Mouse (Mus musculus): Measurements from ENCODE around the gene Gm10309. TPM values are rescaled to one million over a fixed set of nuclear protein-coding genes. Genes with fewer than 3 reads are reported as not detected.

The Gm10309 gene
- polyA plus RNA-seq (2015; fragmentation: Nextera tagmentation; extraction: Ambion mirVana): 0.10 TPM in 1 of 2 replicates, not detected in the other

DNA sequence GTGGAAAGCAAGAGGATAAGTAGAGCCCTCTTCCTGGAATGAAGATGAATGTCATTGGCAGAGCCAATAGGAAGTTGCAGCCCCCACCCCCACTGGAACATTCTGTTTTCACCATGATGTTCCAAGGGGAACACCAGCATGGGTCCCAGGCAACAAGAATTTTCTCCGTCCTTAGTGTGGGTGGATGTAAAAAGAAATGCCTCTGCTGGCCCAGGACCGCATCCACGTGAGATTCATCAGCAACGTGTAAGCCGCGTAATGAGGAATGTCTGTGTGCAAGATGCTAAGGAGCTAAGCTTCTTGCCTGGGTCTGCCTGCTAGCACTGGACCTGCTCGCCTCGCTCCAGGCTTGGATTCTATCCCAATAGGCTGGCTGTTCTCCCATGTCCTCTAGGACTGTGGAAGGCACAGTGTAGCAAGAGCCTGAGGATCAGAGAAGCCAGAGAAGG is at the start of gene Gm10309:
Gm10309 (minus strand) TSS at position 50 of the 449 bp plus-strand sequence.
- no peak for DNase-seq (ENCODE audit: low spot score)

GRCm38 (mm10) chr17:86551995-86552394 is 47.0 kb upstream of the Gm10309 start:
- no peak for DNase-seq (ENCODE audit: low spot score)

GRCm38 (mm10) chr17:86551561-86551960 is 46.5 kb upstream of the Gm10309 start:
- no peak for DNase-seq (ENCODE audit: low spot score)

DNA sequence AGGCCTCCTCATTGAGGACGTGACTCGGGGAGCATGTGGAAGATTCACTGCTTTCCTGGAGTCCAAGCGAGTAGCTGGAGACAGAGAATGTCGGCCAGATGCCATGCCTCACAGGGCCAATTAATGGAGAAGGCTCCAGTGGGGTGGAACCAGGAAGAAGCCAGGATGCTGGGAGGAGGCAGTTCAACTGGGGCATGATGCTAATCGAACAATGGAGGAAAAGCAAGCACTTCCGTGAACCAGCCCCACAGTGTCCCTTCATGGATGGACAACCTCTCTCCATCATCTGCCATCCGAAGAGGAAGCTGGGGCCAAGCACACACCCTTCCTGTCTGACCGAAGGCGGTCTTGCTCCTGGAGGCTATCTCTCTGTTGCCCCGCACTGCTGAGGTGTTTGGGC is 44.1 kb upstream of the Gm10309 start:
- DNase-seq (ENCODE audit: low spot score): no peak

- no peak for DNase-seq (ENCODE audit: low spot score)
Observed at GRCm38 (mm10) chr17:86546529-86546928, 41.5 kb upstream of the Gm10309 start.

DNA sequence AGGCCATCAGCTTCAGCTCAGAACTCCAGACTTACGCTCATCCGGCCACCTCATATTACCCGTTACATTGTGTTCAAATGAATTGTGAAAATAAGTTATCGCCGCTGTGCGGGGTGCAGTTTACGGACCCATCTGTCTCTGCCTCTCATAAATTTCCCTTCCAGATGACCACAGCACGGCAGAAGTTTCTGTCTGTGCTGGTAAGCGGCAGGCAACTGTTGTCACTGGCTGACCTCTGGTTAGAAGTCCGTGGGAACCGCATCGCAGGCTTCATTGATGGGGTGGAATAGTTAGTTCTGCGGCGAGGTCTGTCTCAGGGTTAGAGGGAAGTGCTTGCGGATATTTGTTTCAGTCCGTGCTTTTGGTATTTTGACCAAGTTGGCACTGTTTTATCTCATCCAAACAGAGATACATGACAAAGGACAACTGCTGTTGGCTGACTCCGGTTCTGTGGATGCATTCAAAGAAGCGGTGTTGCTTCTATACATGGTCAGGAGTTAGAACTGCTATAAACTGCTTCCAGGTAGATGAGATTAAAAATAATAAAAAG is 34.9 kb upstream of the Gm10309 start:
- DNase-seq (ENCODE audit: low spot score): no peak

GRCm38 (mm10) chr17:86535827-86536656 is 31.0 kb upstream of the Gm10309 start:
- peak; percentile 86 for DNase-seq (ENCODE audit: low spot score)

DNA sequence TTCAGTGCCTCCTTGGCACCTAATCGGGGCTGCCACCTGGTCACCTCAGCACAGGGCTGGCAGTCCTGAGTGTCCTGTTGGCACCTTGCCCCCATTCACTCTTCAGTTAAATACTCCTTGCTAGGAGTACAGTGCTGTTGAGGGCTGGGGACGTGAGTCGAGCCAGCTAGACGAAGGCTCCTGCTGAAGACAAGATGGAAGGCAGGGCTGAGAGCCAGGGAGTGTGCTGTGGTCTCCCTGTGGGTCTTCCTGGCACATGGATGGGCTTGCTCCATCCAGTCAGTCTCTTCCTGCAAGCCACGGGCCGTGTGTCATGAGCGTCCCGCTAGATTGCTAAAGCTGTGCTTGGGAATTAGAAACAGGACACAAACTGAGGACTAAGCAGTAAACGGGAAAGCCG is 30.1 kb upstream of the Gm10309 start:
- no peak for DNase-seq (ENCODE audit: low spot score)

- DNase-seq (ENCODE audit: low spot score): no peak
Observed at GRCm38 (mm10) chr17:86533549-86533851, 28.5 kb upstream of the Gm10309 start.

GRCm38 (mm10) chr17:86532783-86533548 is 27.9 kb upstream of the Gm10309 start:
- no peak for DNase-seq (ENCODE audit: low spot score)

- DNase-seq (ENCODE audit: low spot score): no peak
Observed at GRCm38 (mm10) chr17:86531231-86531630, 26.2 kb upstream of the Gm10309 start.

GRCm38 (mm10) chr17:86529411-86529810 is 24.4 kb upstream of the Gm10309 start:
- no peak for DNase-seq (ENCODE audit: low spot score)

GRCm38 (mm10) chr17:86529003-86529402 is 24.0 kb upstream of the Gm10309 start:
- no peak for DNase-seq (ENCODE audit: low spot score)

DNA sequence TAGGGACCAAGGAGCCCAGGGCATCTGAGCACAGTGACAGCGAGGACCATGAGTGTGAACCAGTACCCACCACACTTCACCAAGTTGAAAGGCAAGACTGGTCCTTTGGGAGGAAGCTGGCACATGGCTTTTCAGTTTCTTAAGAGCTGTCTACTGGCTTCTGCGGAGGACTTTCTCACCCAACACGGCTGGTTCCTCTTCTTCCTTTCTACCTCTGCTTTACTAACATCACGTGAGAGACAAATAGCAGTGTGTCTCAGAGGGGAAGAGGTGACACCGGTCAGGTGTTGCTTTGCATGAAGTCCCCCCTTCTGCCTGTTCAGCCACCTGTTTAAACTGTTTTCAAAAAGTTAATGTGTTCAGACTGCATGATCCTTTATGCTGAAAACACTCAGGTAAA is 22.3 kb upstream of the Gm10309 start:
- DNase-seq (ENCODE audit: low spot score): no peak

DNA sequence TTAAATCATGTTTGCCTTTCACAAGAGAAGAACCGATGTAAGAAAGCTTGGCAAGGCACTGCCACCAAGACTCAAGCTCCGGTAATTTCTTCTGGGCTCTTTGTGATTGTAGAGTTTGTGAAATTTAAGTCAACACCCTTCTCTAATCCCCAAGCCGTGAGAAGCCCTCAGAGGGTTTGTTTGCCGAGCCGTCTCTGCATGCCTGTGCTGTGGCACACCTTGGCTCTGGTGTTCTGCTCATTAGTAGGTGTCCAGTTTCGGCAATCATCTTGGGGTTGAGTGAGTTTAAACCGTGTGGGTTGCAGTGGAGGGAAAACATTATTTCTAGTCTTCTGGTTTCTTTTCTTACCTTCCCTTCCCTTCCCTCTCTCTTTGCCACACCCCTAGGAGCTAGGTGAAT is 21.0 kb upstream of the Gm10309 start:
- DNase-seq (ENCODE audit: low spot score): no peak

DNA sequence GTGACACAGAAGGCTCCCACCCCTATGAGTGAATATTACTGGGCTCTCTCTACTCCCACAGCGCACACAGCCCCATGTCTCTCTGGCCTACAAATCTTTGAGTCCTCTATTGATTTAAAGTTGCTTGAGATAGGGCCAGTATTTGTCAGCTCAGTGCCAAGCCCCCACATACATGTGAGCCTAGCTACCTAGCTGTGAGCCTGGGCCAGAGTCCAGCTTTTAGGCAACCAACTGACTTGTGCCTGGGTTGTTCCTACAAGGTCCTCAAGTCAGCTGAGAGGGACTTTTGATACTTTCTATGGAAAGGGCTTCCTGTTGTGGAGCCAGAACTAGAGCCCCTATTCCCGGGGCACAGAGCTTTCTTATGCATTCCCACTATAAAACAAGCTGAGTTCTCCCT is 20.0 kb upstream of the Gm10309 start:
- DNase-seq (ENCODE audit: low spot score): no peak

DNA sequence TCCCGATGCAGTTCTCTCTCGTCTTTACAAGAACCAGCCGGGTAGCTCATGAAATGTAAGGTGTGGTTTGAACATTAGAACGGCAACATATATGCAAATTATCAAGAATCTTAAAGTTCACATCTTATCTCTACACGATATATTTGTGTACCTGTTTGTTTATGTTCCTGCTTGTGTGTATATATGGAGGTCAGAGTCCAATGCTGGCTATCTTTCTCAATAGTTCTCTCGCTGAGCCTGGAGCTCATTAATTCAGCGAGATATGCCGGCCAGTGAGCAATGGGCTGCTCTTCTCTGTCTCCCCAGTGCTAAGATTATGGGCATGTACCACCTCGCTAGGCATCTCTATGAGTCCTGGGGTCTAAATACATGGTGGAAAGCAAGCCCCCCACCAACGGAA is 18.8 kb upstream of the Gm10309 start:
- no peak for DNase-seq (ENCODE audit: low spot score)

GRCm38 (mm10) chr17:86523374-86523773 is 18.3 kb upstream of the Gm10309 start:
- DNase-seq (ENCODE audit: low spot score): no peak

- DNase-seq (ENCODE audit: low spot score): no peak
Observed at GRCm38 (mm10) chr17:86522649-86523048, 17.6 kb upstream of the Gm10309 start.

GRCm38 (mm10) chr17:86521252-86521651 is 16.2 kb upstream of the Gm10309 start:
- no peak for DNase-seq (ENCODE audit: low spot score)

- DNase-seq (ENCODE audit: low spot score): no peak
Observed at GRCm38 (mm10) chr17:86518604-86519003, 13.6 kb upstream of the Gm10309 start.

GRCm38 (mm10) chr17:86516630-86517029 is 11.6 kb upstream of the Gm10309 start:
- no peak for DNase-seq (ENCODE audit: low spot score)

Measured in thymus, postnatal 0 days (tissue).